Mouse (Mus musculus): ENCODE measurements at regions not wholly inside any gene's neighbourhood (a gene's known extent, or its start where the extent isn't known, plus 50 kb on each side); places are given as distances from the start of the nearest gene placed in this dataset.

DNA sequence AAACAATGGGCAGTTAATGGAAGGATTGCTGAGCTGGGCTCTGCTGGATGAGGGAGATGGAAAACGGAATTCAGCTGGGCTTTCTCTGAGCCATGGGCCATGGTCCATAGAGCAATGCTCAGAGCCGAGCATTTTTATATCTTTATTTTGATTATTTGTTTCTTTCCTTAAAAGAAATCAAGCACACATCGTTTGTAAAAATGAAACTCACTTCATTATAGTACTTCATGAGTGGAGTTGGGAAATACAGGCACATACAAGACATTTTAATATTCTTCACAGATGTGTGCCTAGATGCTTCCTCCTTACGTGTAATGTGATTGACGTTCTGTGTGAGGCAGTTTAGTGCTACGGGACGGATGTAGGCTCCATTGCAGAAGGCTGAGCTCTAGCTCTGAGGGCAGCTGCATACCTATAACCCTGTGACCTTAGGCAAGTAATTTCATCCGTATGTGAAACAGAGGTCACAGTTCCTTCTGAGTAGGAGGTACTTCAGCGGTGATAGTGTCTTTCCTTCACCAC, 172.6 kb upstream of the Nr2f2 start:
- TF ChIP-seq ZC3H11A (IDR thresholded peaks at IDR 0.05; ENCODE audit: borderline replicate concordance, low read depth, low read length) (no peak), CHD2 (IDR thresholded peaks at IDR 0.05; ENCODE audit: low read depth, low read length) (no peak), HCFC1 (IDR thresholded peaks at IDR 0.05; ENCODE audit: borderline replicate concordance, insufficient read depth, low read length) (no peak), MAFK (IDR thresholded peaks at IDR 0.05; ENCODE audit: insufficient read depth, low read depth, low read length) (no peak)
